Mouse (Mus musculus) ovary, postnatal 10 days (tissue): ENCODE measurements around the gene Krr1.
"Not testable (repeated sequence)": the region's sequence is repeated elsewhere in the genome, so short reads cannot be mapped to it uniquely, and the experiment has no call there.

Experiments
- DNase-seq: peaks from one replicate; pipeline ENCODE4 v3.0.0; 2022; ENCODE audit warnings: low spot score

Gene Krr1

DNA sequence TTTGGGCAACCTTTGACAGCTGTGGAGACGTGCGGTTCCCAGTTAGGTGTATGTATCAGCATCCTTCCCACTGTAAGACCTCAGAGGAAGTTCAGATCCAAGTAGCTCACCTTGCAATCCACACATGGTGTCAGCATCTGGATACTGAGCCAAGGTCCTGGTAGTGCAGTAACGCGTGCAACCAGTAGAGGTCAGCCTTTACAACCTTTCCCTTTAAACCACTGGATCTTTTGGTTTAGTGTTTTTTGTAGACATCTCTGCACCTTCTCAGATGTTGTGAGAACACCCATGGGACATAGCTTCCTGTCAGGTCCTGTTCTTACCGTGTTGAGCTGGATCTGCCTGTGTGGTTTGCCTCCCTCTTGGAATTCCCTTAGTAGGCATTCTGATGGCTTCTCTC is 5.1 kb downstream of the Krr1 start:
- peak; percentile 29 for DNase-seq

DNA sequence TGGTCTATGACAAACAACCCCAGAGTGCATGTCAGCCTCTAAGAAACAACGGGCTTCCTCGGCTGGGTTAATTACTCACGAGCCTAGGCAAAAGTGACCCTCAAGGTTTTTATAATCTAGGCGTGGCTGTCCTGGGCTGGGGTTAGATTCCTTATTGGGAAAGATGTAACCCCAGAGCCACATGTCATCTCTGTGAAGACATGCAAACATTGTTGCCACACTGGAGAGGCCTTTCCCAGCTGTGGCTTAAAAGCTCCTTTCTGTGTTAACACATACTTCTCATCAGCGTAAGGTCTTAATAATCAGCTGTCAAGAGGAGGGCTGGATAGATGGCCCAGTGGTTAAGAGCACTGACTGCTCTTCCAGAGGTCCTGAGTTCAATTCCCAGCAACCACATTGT is 10.6 kb downstream of the Krr1 start:
- no peak for DNase-seq

DNA sequence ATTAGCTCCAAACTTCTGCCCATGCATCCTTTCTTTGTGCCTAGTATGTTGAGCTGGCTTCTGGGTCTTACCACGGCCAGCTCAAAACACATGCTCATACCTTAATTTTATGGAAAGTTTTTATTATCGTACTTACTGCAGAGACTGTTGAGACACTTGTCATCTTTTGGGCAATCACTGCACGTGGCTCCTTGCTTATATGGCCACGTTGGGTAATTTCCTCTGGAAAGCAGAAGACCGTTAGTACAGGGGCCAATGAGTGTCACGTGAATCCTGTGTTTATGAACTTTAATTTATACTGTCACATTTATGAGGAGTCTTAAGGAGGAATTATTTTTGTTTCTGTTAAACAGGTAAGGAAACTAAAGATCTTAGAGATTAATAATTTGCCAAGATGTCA is 14.0 kb downstream of the Krr1 start:
- no peak for DNase-seq

DNA sequence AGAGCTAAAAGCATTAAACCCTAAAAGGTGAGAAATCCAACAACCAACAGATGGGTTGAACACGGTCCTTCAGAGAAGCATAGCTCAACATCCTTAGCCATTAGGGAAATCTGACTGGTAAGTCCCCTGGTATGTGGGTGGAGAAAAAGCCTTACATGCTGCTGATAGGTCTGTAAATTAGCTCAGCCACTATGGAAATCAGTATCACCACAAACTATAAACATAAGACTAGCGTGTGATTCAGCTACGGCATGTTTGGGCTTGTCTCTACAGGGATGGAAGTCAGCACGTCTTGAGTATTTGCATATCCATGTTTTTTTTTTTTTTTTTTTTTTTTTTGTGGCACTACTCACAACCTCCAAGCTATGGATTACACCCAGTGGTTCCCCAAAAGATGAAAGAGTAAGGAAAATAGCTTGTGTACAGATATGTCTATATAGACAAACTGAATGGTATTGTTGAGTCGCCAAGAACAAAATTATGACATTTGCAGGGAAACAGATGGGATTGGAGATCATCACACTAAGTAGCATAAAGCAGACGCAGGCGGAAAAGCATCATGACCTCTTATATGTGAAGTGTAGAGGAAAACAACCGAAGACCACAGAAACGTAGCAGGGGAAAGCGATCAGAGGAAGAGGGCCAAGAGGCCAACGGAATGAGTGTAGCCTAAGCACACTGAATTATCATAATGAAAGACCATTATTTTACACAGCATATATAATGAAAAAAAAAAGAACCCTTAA is 23.5 kb downstream of the Krr1 start:
- DNase-seq: no peak

DNA sequence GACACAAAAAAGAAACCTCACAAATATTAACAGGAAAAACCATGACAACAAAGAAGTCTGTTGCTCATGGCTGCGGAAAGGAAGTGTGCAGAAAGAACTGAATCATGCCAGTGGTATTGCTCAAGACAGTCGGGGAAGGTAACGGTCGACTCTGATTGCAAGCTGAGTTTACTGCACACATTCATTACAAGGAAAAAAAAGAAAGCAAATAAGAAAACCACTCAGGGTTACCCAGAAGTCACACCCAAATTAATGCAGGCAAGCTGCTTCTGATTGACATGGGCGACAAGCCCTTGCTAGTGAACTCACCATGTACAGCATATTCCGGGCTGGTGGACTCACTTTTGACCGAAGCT is 24.1 kb downstream of the Krr1 start:
- no peak for DNase-seq

DNA sequence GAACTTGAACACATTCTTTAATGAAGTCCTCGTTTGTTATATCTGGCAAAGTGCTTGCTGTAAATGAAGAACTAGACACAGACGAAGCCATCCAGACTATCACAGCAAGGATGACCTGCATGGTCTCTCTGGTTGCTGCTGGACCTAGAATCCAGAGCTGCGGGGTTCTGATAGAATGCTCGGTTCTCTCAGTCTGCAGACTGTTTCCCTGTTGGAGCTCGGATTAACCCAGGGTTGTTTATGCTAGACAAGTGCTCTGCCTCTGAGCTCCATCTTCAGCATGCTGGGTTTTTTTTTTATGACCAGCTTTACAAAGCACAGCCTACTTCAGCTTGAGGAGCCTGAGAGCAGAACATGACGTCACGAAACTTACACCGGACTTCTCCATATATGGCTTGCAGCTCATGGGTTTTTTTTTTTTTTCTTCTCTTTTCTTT is 24.5 kb downstream of the Krr1 start:
- no peak for DNase-seq

DNA sequence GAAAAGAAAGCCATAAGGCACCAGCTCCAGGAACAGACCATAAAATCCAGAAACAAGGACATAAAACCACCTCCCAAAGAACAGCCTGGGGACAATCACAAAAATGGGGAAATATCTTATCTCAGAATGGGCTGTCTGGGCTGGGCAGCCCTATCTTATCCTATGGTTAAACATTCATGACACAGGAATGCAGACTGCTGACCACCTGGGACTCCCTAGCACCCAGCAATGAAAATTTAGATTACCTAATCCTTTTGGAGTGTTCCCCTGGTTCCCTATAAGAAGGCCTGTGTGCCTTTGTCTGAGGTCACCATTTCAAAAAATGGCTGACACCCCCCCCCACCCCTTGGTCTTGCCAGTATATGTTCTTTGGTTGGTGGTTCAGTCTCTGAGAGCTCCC is 25.2 kb downstream of the Krr1 start:
- no peak for DNase-seq

DNA sequence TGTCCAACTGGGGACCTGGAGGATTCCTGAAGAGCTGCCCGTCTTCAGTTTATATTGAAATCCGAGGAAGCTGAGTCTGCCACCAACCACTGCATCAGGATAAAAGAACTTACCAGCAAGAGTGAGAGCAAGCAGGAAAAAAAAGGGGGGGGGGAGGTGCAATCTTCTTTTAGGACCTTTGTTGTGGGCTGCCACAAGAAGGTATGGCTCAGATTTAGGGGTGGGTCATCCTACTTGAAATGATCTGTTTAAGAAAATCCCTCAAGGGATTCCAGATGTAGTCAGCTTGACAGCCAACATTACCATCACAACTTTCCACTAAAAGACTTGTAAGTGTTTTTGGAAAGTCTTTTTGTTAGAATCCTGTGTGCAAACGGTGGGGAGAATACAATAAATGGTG is 27.3 kb downstream of the Krr1 start:
- no peak for DNase-seq

DNA sequence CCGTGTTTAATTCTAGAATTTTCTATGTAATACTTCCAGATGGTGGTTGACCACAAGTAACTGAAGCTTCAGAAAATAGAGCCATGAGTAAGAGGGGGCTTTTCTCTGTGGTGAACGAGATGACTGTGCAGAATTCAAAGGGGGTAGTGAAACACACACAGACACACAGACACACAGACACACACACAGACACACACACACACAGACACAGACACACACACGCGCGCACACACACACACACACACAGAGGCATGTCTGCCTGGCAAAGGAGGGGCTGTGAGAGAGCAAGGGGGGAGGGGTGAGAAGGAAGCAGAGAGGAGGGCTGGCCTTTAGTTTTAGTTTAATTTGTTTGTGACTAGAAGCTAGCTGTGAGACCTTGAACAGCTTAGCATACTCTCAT is 28.1 kb downstream of the Krr1 start:
- DNase-seq: no peak

DNA sequence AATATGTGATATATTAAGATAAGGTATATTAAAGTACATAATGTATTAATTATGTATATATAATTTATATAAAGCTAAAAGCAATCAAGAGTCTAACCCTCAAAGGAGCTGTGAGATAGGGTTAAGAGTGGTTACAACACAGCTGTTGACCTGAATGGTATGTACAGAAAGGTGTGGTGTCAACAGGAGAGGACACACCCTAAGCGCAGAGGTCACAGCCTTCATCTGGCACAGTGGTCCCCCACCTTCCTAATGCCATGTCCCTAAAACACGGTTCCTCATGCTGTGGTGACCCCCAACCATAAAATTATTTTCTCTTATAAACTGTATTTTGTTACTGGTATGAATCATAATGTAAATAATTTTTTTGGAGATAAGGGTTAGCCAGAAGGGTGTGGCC is 28.9 kb downstream of the Krr1 start:
- DNase-seq: no peak

DNA sequence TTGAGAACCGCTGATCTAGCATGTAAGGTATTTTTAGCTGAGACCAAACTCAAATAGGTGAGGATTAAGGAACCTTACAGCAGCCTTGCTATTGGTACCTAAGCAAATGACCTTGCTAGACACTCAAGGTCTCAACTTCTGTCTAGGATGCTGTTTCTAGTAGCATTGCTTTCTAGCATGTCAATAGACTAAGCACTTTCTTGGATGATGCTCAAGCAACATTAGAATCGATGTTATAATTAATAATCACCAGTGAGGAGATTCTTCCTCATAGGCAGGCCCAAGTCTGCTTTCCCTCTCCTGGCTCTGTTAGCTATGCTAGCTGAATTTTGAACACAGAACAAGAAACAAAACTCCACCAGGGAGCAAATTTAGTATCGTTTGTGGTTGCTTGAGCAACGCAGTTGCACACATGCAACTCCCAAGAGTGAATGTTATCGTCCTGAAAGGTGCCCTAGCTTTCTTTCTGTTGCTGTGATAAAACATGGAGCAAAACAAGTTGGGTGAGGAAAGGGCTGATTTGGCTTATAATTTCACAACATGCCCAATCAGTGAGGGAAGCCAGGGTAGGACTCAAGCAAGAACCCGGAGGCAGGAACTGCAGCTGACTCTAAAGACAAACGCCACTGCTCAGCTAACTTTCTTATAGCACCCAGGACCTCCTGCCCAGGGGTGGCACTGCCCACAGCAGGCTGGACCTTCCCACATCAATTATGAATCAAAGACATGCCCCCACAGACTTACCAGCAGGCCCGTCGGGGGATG is 29.5 kb downstream of the Krr1 start:
- no peak for DNase-seq

DNA sequence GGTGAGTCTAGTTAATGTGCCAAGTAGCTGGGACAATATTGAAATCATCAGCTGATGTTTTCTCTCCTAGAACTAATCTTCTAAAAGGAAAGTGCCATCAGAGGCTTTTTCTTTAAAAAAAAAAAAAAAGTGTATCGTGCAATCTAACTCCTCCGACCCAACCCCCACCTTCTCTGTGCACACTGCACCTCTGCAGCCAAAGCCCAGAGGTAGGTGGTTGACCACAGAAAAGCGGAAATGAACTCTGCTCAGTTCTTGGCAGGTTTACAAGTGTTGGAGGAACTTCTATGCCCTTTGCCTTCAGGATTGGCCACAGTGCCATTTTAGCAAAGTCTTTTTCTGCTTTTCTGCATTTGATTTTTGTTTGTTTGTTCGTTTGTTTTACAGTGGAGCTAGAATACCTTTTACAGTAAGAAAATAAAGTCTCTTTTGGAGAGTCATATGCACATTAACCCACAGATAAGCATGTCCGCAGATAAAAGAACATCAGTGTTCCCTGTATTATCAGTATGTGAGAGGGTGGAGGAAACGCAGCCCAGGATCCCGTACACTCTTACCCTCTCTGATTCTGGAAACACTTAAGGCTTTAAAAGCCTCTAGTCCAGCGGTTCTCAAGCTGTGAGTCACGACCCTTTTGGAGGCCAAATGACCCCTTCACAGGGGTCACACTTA is 30.2 kb downstream of the Krr1 start, which contains the start of gene Glipr1:
TSS of gene Glipr1 (minus strand) at position 88 of the 672 bp plus-strand sequence.
- no peak for DNase-seq

DNA sequence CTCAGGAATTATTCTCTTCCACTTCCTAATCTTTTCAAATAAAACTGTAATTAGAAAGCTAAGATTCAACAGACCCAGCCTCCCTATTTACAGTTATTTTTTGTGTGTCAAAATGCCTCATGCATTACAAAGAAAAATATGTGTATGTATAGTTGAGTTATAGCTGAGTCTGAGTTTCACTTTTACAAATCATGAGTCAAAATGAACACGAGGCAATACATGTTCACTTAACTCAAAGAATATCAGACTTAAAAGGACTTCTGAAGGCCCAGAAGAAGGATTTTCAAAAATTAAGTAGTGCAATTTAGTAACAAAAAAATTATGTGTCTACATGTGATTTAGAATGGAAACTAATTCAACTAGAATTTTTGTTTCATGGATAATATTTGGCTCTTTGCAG is 37.0 kb downstream of the Krr1 start:
- DNase-seq: not testable (repeated sequence)

DNA sequence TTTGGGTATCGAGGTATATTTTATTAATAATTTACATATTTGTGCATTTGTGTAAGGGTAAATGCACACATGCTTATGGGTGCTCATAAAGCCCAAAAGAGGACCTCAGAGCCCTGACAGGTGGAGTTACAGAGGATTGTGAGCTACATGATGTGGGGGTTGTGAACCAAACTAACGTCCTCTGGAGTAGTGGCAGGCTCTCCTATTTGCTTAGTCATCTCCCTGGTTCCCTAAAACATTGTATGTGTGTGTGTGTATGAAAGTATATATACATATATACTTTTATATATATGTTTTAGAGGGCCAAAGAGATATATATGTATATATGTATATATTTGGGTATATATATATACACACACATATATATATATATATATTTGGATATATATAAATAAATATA is 51.1 kb downstream of the Krr1 start:
- DNase-seq: no peak

DNA sequence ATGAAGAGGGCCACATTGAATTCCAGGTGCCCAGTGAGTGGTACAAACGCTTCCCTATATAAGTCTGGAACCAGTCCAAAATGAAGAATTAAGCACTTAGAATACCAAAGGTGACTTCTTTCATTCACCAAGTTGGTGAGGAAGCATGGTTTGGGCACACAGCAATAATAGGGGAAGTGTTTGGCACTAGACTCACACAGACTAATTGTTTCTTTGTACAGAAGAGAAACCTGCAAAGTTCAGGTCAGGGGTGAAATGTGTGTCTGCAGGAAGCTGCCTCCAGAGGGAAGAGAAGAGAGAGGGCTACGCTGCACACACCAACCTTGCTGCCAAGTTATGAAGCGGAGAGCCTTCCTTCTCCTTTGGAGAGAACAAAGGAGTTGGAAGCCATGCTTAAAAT is 56.2 kb downstream of the Krr1 start:
- DNase-seq: not testable (repeated sequence)
